Mouse (Mus musculus) MEL (cell line): ENCODE data around the gene Tnrc6c. TPM values are rescaled to one million over a fixed set of nuclear protein-coding genes. Genes with fewer than 3 reads are reported as not detected.

Experiments used
- DNase-seq: peaks from one replicate; pipeline ENCODE4 v3.0.0; 2011; ENCODE audit warnings: low read depth, low spot score
- H3K27ac ChIP-seq: 2 replicates; pipeline ENCODE4 v1.5.1; 2012; ENCODE audit warnings: low read depth, mild to moderate bottlenecking, control low read depth, low read length, moderate library complexity; ENCODE audit not compliant: control insufficient read depth
- H3K27me3 ChIP-seq, 2 experiments: fragments of 150-350 bp in 1 of 2; sonication (generic) in 1 of 2; 2 replicates each; pipeline ENCODE4 v1.6.1; 2012; ENCODE audit warnings: low read length in 2 of 2, mild to moderate bottlenecking in 2 of 2, improper control_type of control experiment in 1 of 2, moderate library complexity in 1 of 2; ENCODE audit not compliant: insufficient read depth in 2 of 2, control insufficient read depth in 1 of 2
- H3K36me3 ChIP-seq, 2 experiments: 2 replicates each; pipeline ENCODE4 v1.6.1; 2012 to 2014; ENCODE audit warnings: low read length in 2 of 2, improper control_type of control experiment in 1 of 2, inconsistent platforms in 1 of 2, mild to moderate bottlenecking in 1 of 2; ENCODE audit not compliant: insufficient read depth in 2 of 2, control insufficient read depth in 1 of 2
- H3K4me1 ChIP-seq, 2 experiments: fragments of 150-350 bp in 1 of 2; sonication (generic) in 1 of 2; 2 replicates each; pipeline ENCODE4 v1.6.1; 2012; ENCODE audit warnings: low read length in 2 of 2, improper control_type of control experiment in 1 of 2, mild to moderate bottlenecking in 1 of 2; ENCODE audit not compliant: insufficient read depth in 2 of 2, control insufficient read depth in 1 of 2
- H3K4me3 ChIP-seq, 2 experiments: fragments of 150-350 bp in 1 of 2; sonication (generic) in 1 of 2; 2 replicates each; pipeline ENCODE4 v1.5.1; 2012; ENCODE audit warnings: low read depth in 2 of 2, low read length in 2 of 2, mild to moderate bottlenecking in 2 of 2, moderate library complexity in 2 of 2, control low read depth in 1 of 2, improper control_type of control experiment in 1 of 2; ENCODE audit not compliant: control insufficient read depth in 1 of 2, insufficient read depth in 1 of 2
- H3K79me2 ChIP-seq: 2 replicates; pipeline ENCODE4 v1.6.1; 2012; ENCODE audit warnings: mild to moderate bottlenecking, low read length, moderate library complexity; ENCODE audit not compliant: control insufficient read depth, poor library complexity, insufficient read depth
- H3K9ac ChIP-seq: 2 replicates; pipeline ENCODE4 v1.6.1; 2012; ENCODE audit warnings: low read depth, mild to moderate bottlenecking, control low read depth, low read length, moderate library complexity; ENCODE audit not compliant: control insufficient read depth, poor library complexity, severe bottlenecking
- H3K9me3 ChIP-seq: fragments of 150-350 bp; sonication (generic); replicated peaks from 2 replicates; pipeline ENCODE4 v1.6.1; 2012; ENCODE audit warnings: mild to moderate bottlenecking, low read length, improper control_type of control experiment, moderate library complexity; ENCODE audit not compliant: insufficient read depth
- CHD1 ChIP-seq: IDR thresholded peaks from 2 replicates; pipeline ENCODE4 v1.6.1; 2012; ENCODE audit warnings: low read depth, mild to moderate bottlenecking, inconsistent platforms, low read length, improper control_type of control experiment
- CHD2 ChIP-seq: IDR thresholded peaks from 2 replicates; pipeline ENCODE4 v1.6.1; 2011; ENCODE audit warnings: low read length, improper control_type of control experiment
- CTCF ChIP-seq, 3 experiments: IDR thresholded peaks in 2 of 3; conservative IDR thresholded peaks in 1 of 3; 2 replicates each; pipeline ENCODE4 v1.5.1; 2011 to 2012; ENCODE audit warnings: low read length in 3 of 3, low read depth in 2 of 3, mild to moderate bottlenecking in 2 of 3, improper control_type of control experiment in 1 of 3, inconsistent platforms in 1 of 3, mixed read lengths in 1 of 3, moderate library complexity in 1 of 3; ENCODE audit not compliant: control insufficient read depth in 1 of 3, insufficient read depth in 1 of 3, poor library complexity in 1 of 3, severe bottlenecking in 1 of 3
- EP300 ChIP-seq, 2 experiments: IDR thresholded peaks; 2 replicates each; pipeline ENCODE4 v1.6.1; 2011; ENCODE audit warnings: improper control_type of control experiment in 2 of 2, low read length in 2 of 2, low read depth in 1 of 2, mild to moderate bottlenecking in 1 of 2
- GABPA ChIP-seq: IDR thresholded peaks from 2 replicates; pipeline ENCODE4 v1.6.1; 2012; ENCODE audit warnings: low read depth, mild to moderate bottlenecking, inconsistent platforms, low read length, improper control_type of control experiment, moderate library complexity
- HCFC1 ChIP-seq: IDR thresholded peaks from 2 replicates; pipeline ENCODE4 v1.6.1; 2012; ENCODE audit warnings: low read depth, mild to moderate bottlenecking, inconsistent platforms, low read length, improper control_type of control experiment, moderate library complexity
- JUND ChIP-seq: IDR thresholded peaks from 2 replicates; pipeline ENCODE4 v1.6.1; 2011; ENCODE audit warnings: low read depth, mild to moderate bottlenecking, improper control_type of control experiment, low read length
- MYC ChIP-seq: IDR thresholded peaks from 2 replicates; pipeline ENCODE4 v1.6.1; 2011; ENCODE audit warnings: low read depth, mild to moderate bottlenecking, low read length, improper control_type of control experiment, moderate library complexity
- NELFE ChIP-seq: IDR thresholded peaks from 2 replicates; pipeline ENCODE4 v1.6.1; 2011; ENCODE audit warnings: low read depth, low read length, improper control_type of control experiment
- POLR2AphosphoS5 ChIP-seq: IDR thresholded peaks from 2 replicates; pipeline ENCODE4 v1.6.1; 2012; ENCODE audit warnings: low read depth, borderline replicate concordance, mild to moderate bottlenecking, inconsistent platforms, low read length, moderate library complexity, mixed read lengths
- RCOR1 ChIP-seq: IDR thresholded peaks from 2 replicates; pipeline ENCODE4 v1.6.1; 2012; ENCODE audit warnings: low read depth, mild to moderate bottlenecking, inconsistent platforms, low read length, improper control_type of control experiment
- SIN3A ChIP-seq: IDR thresholded peaks from 2 replicates; pipeline ENCODE4 v1.6.1; 2012; ENCODE audit warnings: low read length, improper control_type of control experiment, inconsistent platforms
- TBP ChIP-seq: IDR thresholded peaks from 2 replicates; pipeline ENCODE4 v1.8.0; 2011; ENCODE audit warnings: low read depth, low read length, improper control_type of control experiment
- UBTF ChIP-seq: IDR thresholded peaks from 2 replicates; pipeline ENCODE4 v1.6.1; 2012; ENCODE audit warnings: low read depth, mild to moderate bottlenecking, inconsistent platforms, low read length, improper control_type of control experiment, moderate library complexity, borderline replicate concordance; ENCODE audit not compliant: insufficient read depth
- ZNF384 ChIP-seq: IDR thresholded peaks from 2 replicates; pipeline ENCODE4 v1.6.1; 2012; ENCODE audit warnings: low read depth, mild to moderate bottlenecking, inconsistent platforms, low read length, improper control_type of control experiment
- polyA plus RNA-seq, 2 experiments: library from polyadenylated mRNA; stranded (reverse) in 1 of 2; unstranded in 1 of 2; fragments of >175 nt in 1 of 2; fragments of >200 nt in 1 of 2; gene quantifications; 2 replicates each; pipeline versions ENCODE4 v1.2.1 to v1.2.4; 2012; ENCODE audit warnings: low replicate concordance in 2 of 2, low read depth in 1 of 2; ENCODE audit not compliant: insufficient read length in 2 of 2, insufficient read depth in 1 of 2, missing spikeins in 1 of 2
- total RNA-seq: library from RNA; depleted of rRNA; stranded (reverse); fragments of 300-350 nt; gene quantifications from 2 replicates; pipeline ENCODE4 v1.2.3, GENCODE M21; 2012

Gene Tnrc6c
- total and polyA plus RNA-seq, 3 experiments, result 16.0 to 19.1 TPM; not detected in 1

DNA sequence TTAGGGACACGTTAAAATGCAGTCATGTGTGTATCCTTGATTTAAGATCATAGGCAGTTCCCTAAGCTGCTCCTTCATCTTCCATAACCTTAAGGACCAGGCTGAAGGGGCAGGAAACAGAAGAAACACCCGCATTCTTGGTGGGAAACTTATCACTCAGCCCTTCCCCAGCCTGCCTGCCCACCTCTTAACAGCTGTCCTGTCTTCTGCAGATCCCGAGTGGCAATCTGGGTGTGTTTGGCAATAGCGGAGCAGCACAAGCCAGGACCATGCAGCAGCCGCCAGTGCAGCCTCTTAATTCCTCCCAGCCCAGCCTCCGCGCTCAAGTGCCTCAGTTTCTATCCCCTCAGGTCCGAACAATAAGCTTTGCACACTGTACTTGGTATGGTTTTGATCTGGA is 88.6 kb downstream of the Tnrc6c start:
- Histone ChIP-seq H3K4me3 (no peak overlapping the region), H3K9ac (no peak overlapping the region), H3K79me2 (no peaks in the 10 kb centered on the region), H3K9me3 (no peaks in the 10 kb centered on the region), H3K36me3 (peaks cover 0 to 38% of the 10 kb centered on the region in 2 experiments; a peak in 2 of 4 replicates), H3K27ac (no peak overlapping the region), H3K27me3 (no peaks in the 10 kb centered on the region), H3K4me1 (no peaks in the 10 kb centered on the region)
- DNase-seq, result no peak
- TF ChIP-seq MYC (no peak), NELFE (no peak), SIN3A (no peak), CHD2 (no peak), ZNF384 (no peak), CTCF (IDR thresholded peaks at IDR 0.05 in 2 of 3, conservative IDR thresholded peaks at IDR 0.05 in 1 of 3; ENCODE audit: control insufficient read depth in 1 of 3, insufficient read depth in 1 of 3, low read depth in 2 of 3, low read length in 3 of 3, poor library complexity in 1 of 3, severe bottlenecking in 1 of 3) (no peak), HCFC1 (no peak), CHD1 (no peak), EP300 (IDR thresholded peaks at IDR 0.05; ENCODE audit: low read depth in 1 of 2, low read length in 2 of 2) (no peak)

DNA sequence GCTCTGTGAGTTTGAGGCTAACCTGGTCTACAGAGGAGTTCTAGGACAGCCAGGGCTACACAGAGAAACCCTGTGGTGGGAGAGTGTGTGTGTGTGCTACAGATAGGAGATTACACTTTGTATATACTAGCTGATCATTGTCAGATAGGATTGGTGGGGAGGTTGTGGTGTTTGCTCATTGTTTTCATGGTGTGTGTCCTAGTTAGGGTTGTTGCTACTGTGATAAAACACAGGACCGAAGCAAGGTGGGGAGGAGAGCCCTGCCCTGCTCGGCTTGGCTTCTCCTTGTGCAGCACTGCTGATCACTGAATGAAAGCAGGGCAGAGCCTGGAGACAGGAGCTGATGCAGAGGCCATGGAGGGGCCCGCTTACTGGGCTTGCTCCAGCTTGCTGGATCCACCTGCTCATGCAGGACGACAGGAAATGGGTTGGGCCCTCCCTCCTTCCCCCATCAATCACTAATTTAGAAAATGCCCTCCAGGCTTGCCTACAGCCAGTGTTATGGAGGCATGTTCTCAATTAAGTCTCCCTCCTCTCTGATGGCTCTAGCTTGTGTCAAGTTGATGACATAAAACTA is 89.5 kb downstream of the Tnrc6c start:
- no peaks in the 10 kb centered on the region for H3K27me3 ChIP-seq
- H3K79me2 ChIP-seq, result no peaks in the 10 kb centered on the region
- no peak overlapping the region for H3K9ac ChIP-seq
- H3K9me3 ChIP-seq, result no peaks in the 10 kb centered on the region
- no peaks in the 10 kb centered on the region for H3K4me1 ChIP-seq
- DNase-seq, result no peak
- TF ChIP-seq POLR2AphosphoS5 (no peak), CHD1 (no peak), MYC (no peak), NELFE (no peak), RCOR1 (no peak), GABPA (no peak), UBTF (no peak), JUND (no peak), TBP (no peak)
- TF ChIP-seq, all 39 proteins: peak for 0
- Histone ChIP-seq H3K36me3 (peaks cover 0 to 39% of the 10 kb centered on the region in 2 experiments; a peak in 2 of 4 replicates), H3K27ac (no peak overlapping the region), H3K4me3 (no peak overlapping the region)
